Mouse (Mus musculus): ENCODE data around the gene Slit3. TPM values are rescaled to one million over a fixed set of nuclear protein-coding genes. Genes with fewer than 3 reads are reported as not detected.

Gene Slit3
- polyA plus RNA-seq, 1 experiment from 2014 or later: 54.1 TPM

DNA sequence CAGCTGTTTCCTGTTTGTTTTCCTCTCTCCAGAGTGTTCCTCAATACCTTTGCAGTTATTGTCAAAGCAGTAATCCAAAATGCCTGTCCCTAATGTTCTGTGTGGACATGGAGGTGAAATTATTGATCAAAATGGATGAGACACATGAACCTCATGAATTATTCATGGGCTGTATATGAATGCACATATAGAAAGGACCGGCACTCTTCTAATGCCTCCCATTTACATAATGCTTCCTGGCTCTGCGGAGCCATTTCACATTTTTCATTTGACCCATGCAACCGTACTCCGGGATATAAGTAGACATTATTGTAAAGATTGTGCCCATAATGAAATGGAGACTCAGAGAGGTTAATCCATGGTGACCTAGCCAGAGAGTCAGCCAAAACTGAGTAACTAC, 333.8 kb downstream of the Slit3 start:
- peak; percentile 18 for DNase-seq (ENCODE audit: low spot score)
- H3K27me3 ChIP-seq (ENCODE audit: insufficient read depth, poor library complexity, severe bottlenecking): peaks cover 70% of the 10 kb centered on the region
- no peaks in the 10 kb centered on the region for H3K36me3 ChIP-seq
- no peaks in the 10 kb centered on the region for H3K9me3 ChIP-seq
- 30% methylated on average over 4 of the region's 4 CpGs for WGBS
- peaks cover 66% of the 10 kb centered on the region for H3K4me1 ChIP-seq (replicated peaks)
- H3K27ac ChIP-seq: peak overlapping the region; percentile 76
- H3K4me3 ChIP-seq: no peak overlapping the region

DNA sequence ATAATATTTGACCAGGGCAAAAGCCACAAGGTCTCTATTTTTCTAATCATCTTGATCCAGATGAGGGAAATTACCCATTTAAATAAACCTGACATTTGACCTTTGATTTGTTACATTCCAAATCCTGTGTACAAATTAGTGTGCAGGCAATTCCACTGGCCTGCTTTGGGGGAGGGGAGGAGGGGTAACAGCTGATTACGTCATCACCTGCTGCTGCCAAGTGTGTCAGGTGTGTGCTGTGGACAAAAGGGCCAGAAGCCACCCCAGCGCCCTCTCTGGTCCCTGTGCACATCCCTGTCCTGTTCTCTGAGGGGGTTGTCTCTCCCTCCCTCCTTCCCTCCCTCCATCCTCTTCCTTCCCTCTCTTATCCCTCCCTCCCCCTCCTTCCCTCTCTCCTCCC, 337.0 kb downstream of the Slit3 start:
- 65% methylated on average over 2 of the region's 2 CpGs for WGBS
- no peak for DNase-seq (ENCODE audit: low spot score)

DNA sequence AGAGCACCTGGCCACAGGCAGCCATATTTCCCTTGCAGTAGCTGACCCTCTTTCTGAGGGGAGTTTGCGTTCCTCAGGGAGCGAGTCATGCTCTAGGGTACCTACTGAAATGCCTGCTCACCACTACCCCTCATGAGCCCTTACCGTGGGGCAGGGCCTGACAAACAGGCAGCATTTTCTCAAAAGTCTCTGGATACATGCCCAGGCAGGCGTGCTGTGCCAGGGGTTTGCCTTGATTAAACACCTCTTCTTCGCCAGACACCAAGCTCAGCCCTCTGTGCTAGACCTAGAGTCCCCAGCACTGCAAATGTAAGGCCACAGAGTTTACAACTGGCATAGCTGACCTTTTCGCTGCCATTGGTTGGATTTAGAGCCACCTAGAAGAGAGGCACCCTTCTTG, 345.7 kb downstream of the Slit3 start:
- DNase-seq (ENCODE audit: low spot score): no peak
- Histone ChIP-seq H3K27ac (no peak overlapping the region), H3K4me3 (no peak overlapping the region), H3K4me1 (replicated peaks) (peaks cover 28% of the 10 kb centered on the region), H3K27me3 (ENCODE audit: insufficient read depth, poor library complexity, severe bottlenecking) (peaks cover 23% of the 10 kb centered on the region; the same call in 1 of the 2 replicates), H3K36me3 (no peaks in the 10 kb centered on the region), H3K9me3 (no peaks in the 10 kb centered on the region)
- 96% methylated on average over 6 of the region's 6 CpGs for WGBS

More for the DNA sequence above, 337.0 kb downstream of the Slit3 start:
- H3K27me3 ChIP-seq (ENCODE audit: insufficient read depth, poor library complexity, severe bottlenecking): peaks cover 65% of the 10 kb centered on the region
- peaks cover 50% of the 10 kb centered on the region for H3K4me1 ChIP-seq (replicated peaks)
- no peaks in the 10 kb centered on the region for H3K9me3 ChIP-seq
- 0 out of 2 replicates have a peak overlapping the region, but pooled peaks have one; percentile 45 for H3K27ac ChIP-seq
- no peak overlapping the region for H3K4me3 ChIP-seq
- H3K36me3 ChIP-seq: no peaks in the 10 kb centered on the region

DNA sequence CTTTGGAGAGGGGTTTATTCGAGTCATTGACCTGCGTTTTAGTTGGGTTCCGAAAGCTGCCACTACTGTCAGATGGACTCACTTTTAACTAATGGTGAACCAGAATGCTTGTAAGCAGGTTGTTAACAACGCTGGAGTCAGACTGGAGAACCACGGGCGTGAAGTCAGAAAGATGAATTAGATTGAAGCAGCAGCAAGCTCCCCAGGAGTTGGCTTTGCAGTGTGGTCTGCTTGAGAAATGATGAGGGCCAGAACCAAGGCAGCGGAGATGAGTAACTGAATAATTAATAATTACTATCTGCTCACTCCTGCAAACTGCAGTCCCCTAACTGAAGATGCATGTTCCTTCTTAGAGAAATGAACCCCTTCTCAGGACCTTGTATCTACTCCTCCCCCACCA, 347.8 kb downstream of the Slit3 start:
- Histone ChIP-seq H3K9me3 (no peaks in the 10 kb centered on the region), H3K27ac (0 out of 2 replicates have a peak overlapping the region, but pooled peaks have one; percentile 36), H3K4me1 (replicated peaks) (peaks cover 40% of the 10 kb centered on the region), H3K36me3 (no peaks in the 10 kb centered on the region), H3K4me3 (no peak overlapping the region), H3K27me3 (ENCODE audit: insufficient read depth, poor library complexity, severe bottlenecking) (peaks cover 20% of the 10 kb centered on the region; the same call in 1 of the 2 replicates)
- no peak for DNase-seq (ENCODE audit: low spot score)
- 85% methylated on average over 7 of the region's 7 CpGs for WGBS

DNA sequence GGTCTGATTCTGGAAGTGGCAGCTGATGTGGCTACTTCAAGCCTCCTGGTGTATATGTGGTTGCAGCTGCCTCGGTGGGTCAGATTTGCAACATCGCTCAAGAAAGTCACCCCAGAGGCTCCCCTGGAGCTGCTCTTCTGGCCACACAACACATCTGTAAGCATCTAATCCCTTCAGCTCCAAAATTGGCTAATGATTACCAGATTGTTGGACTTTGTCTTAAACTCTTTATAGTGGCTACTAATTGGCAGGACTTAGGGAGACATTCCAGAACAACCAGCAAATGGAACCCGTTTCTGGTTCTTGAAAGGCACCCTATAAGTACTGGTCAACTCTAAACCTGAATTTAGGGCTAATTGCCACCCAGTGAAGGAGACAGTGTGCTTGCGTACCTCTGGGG, 348.9 kb downstream of the Slit3 start:
- no peaks in the 10 kb centered on the region for H3K36me3 ChIP-seq
- no peak for DNase-seq (ENCODE audit: low spot score)
- 81% methylated on average over 4 of the region's 4 CpGs for WGBS
- H3K4me3 ChIP-seq: no peak overlapping the region
- H3K9me3 ChIP-seq: no peaks in the 10 kb centered on the region
- H3K4me1 ChIP-seq (replicated peaks): peaks cover 41% of the 10 kb centered on the region
- H3K27me3 ChIP-seq (ENCODE audit: insufficient read depth, poor library complexity, severe bottlenecking): peaks cover 20% of the 10 kb centered on the region; the same call in 1 of the 2 replicates
- peak overlapping the region; percentile 17 for H3K27ac ChIP-seq

DNA sequence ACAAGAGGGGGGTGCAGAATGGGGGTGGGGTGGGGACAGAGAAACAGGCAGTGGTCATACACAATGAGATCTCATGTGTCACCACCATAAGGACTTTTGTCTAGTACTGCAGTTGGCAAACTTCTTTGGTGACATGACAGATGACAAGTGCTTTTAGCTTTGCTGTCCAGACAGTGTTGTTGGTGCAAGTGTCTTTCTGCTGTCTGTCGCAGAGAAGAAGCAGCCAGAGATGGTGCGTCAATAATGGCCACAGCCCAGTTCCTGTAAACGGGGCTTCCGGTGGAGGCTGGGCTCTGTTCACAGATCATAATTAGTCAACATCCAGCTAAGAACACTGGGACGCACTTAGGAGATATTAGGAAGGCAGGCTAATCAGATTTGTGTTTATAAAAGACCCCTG, 349.8 kb downstream of the Slit3 start:
- Histone ChIP-seq H3K27ac (0 out of 2 replicates have a peak overlapping the region, but pooled peaks have one; percentile 8), H3K4me1 (replicated peaks) (peaks cover 47% of the 10 kb centered on the region), H3K27me3 (ENCODE audit: insufficient read depth, poor library complexity, severe bottlenecking) (peaks cover 20% of the 10 kb centered on the region; the same call in 1 of the 2 replicates), H3K9me3 (no peaks in the 10 kb centered on the region), H3K36me3 (no peaks in the 10 kb centered on the region), H3K4me3 (no peak overlapping the region)
- WGBS: 77% methylated on average over 5 of the region's 5 CpGs
- DNase-seq (ENCODE audit: low spot score): no peak

DNA sequence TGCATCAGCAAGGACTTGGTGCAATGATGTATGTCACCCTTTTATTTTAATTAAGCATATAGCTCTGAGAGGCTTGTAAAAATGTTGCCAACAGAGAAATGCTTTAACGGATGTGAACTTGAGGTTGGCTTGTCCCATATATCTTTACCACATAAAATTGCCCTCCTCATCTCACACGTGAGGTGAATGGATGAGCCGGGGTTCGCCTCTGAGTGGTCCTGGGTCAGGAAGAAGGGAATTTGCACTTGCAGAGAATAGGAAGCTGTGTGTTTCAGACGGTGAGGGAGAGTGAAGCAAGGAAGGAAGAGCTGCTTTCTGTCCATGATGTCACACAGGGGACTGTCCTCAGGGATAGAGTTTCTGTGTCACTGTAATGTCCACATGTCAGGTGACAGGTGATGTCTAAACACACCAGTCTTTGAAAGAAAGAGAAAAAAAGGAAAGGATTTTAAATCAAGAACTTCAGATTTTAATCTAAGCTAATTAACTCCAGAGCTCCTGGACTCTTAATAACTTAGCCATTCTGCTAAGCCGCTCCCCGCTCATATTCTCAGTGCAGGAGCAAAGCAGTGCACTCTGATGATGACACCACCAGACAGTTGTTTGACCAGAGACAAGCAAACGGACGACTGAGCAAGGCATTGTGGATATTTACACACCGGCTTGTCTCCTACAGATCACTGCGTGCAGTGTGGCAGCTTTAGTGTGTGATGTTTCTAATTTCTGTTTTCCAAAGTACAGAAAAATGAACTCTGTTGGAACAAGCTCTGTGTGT, 352.0 kb downstream of the Slit3 start:
- Histone ChIP-seq H3K27me3 (ENCODE audit: insufficient read depth, poor library complexity, severe bottlenecking) (peaks cover 16% of the 10 kb centered on the region; the same call in 1 of the 2 replicates), H3K36me3 (no peaks in the 10 kb centered on the region), H3K4me1 (replicated peaks) (peaks cover 53% of the 10 kb centered on the region), H3K9me3 (no peaks in the 10 kb centered on the region), H3K27ac (0 out of 2 replicates have a peak overlapping the region, but pooled peaks have one; percentile 18), H3K4me3 (no peak overlapping the region)
- WGBS: 81% methylated on average over 11 of the region's 11 CpGs
- DNase-seq (ENCODE audit: low spot score): no peak

DNA sequence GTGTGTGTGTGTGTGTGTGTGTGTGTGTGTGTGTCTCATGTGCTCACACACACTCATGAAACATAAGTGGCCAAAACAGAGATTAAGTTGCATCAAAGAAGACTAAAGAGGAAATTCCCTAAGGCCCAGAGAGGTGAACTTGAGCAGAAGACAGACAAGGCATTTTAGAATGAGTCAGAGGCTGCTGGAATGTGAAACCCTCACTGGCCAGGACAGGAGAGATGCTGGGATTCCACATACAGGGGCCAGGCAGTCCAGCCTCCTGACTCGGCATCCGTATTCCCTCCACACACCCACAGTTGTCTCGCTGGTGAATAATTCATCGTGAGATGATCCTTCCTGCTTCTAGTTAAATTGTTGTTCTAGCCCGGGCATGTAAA, 352.6 kb downstream of the Slit3 start:
- 0 out of 2 replicates have a peak overlapping the region, but pooled peaks have one; percentile 18 for H3K27ac ChIP-seq
- peaks cover 16% of the 10 kb centered on the region; the same call in 1 of the 2 replicates for H3K27me3 ChIP-seq (ENCODE audit: insufficient read depth, poor library complexity, severe bottlenecking)

DNA sequence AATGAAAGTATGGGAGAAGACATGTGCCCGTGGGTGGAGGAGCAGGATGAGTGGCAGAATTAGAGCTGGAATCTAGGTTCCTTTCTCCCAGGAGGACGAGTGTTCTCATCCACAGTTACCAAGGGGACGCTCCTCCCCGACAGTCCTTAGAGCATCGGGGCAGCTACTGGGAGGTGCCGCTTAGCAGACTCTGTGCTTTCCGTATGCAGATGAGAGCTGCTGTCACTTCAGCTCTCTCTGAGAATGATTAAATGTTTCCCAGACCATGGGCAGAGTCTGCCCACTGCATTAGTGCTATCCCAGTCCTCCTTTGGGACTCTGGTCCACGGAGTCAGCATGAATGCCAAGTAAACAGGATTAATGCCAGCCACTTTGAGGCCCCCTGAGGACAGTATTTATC, 359.1 kb downstream of the Slit3 start:
- H3K4me3 ChIP-seq: no peak overlapping the region
- peak; percentile 38 for DNase-seq (ENCODE audit: low spot score)
- peaks cover 18% of the 10 kb centered on the region; the same call in 1 of the 2 replicates for H3K27me3 ChIP-seq (ENCODE audit: insufficient read depth, poor library complexity, severe bottlenecking)
- 0 out of 2 replicates have a peak, but pooled peaks cover 3% of the 10 kb centered on the region for H3K9me3 ChIP-seq
- H3K4me1 ChIP-seq (replicated peaks): peaks cover 37% of the 10 kb centered on the region
- H3K36me3 ChIP-seq: no peaks in the 10 kb centered on the region
- H3K27ac ChIP-seq: peak overlapping the region; percentile 51
- 26% methylated on average over 8 of the region's 8 CpGs for WGBS

More for the DNA sequence above, 352.6 kb downstream of the Slit3 start:
- no peak overlapping the region for H3K4me3 ChIP-seq
- no peak for DNase-seq (ENCODE audit: low spot score)
- H3K4me1 ChIP-seq (replicated peaks): peaks cover 53% of the 10 kb centered on the region
- WGBS: 75% methylated on average over 5 of the region's 5 CpGs
- no peaks in the 10 kb centered on the region for H3K36me3 ChIP-seq
- H3K9me3 ChIP-seq: 0 out of 2 replicates have a peak, but pooled peaks cover under 1% of the 10 kb centered on the region

DNA sequence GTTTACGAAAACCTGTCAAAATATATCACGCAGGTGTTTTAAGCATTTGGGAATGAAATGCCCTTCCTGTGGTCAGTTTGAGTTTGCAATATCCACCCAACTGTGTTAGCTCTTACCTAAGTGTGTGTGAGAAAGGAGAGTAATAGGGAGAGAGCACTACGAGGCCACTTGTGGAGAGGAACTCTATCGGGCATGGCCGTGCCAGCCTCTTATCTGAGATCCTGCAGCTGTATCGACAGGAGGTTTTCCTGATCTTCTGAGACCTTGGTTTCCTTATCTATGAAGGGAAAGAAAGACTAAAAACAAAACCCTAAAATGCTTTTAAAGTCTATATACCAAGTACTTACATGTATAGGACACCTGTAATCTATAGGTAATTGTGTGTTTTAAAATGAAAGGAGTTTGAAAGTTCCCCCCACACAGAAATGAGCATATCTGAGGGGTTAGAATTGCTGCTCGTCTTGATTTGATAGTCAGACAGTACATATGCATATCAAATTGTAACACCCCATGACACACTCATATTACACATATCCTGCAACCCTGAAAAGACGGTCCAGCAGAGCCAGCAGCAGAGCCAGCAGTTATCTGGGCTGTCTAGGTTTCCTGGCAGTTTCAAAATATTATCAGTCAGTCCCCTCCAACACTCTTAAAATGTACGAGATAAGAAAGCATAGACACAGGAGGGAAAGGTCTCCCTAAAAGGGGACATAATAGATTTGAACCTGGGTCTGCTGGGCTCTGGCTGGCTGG, 360.8 kb downstream of the Slit3 start:
- Histone ChIP-seq H3K27me3 (ENCODE audit: insufficient read depth, poor library complexity, severe bottlenecking) (peaks cover 18% of the 10 kb centered on the region; the same call in 1 of the 2 replicates), H3K36me3 (no peaks in the 10 kb centered on the region), H3K4me3 (no peak overlapping the region), H3K9me3 (0 out of 2 replicates have a peak, but pooled peaks cover 3% of the 10 kb centered on the region), H3K27ac (no peak overlapping the region), H3K4me1 (replicated peaks) (peaks cover 40% of the 10 kb centered on the region)
- 91% methylated on average over 9 of the region's 9 CpGs for WGBS
- DNase-seq (ENCODE audit: low spot score): no peak

DNA sequence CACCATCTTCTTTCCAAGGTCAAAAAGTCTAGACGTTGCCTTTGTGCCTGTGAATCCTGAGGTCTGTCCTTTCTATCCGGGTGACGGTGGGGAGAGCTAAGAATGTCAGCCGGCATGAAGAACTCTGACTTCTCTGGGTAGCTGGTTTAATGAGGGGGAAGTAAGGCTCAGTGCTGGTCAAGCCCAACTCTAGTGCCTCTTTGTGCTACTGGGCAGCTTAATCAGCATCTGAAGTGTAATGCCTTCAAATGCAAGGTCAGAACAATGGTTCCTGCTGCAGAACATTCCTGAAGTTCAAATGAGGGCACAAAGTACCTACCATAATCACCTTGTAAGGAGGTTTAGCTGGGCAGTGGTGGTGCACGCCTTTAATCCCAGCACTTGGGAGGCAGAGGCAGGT, 366.9 kb downstream of the Slit3 start:
- 76% methylated on average over 5 of the region's 5 CpGs for WGBS
- Histone ChIP-seq H3K27ac (no peak overlapping the region), H3K36me3 (no peaks in the 10 kb centered on the region), H3K4me3 (no peak overlapping the region), H3K9me3 (no peaks in the 10 kb centered on the region), H3K27me3 (ENCODE audit: insufficient read depth, poor library complexity, severe bottlenecking) (peaks cover 7% of the 10 kb centered on the region), H3K4me1 (replicated peaks) (peaks cover 35% of the 10 kb centered on the region)
- DNase-seq (ENCODE audit: low spot score): no peak

DNA sequence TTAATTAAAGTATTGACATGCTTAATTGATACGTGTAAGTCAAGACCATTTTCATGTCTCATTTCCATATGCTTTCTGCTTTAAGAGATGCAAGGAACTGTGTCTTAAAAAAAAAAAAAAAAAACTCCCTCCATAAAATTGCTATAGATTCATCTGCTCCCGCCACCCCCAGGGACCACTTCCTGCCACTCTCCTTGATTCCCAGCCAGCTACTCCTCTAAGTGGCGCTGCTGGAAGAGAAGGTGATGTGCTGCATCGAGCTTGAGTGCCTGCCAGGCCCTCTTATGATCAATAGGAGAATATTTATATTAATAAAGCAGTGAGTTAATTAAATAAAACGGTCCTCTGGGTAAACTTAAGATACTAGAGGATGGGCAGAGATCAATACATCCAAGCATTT, 370.7 kb downstream of the Slit3 start:
- no peak overlapping the region for H3K4me3 ChIP-seq
- 80% methylated on average over 5 of the region's 5 CpGs for WGBS
- no peak overlapping the region for H3K27ac ChIP-seq
- no peak for DNase-seq (ENCODE audit: low spot score)
- H3K9me3 ChIP-seq: no peaks in the 10 kb centered on the region
- no peaks in the 10 kb centered on the region for H3K36me3 ChIP-seq
- peaks cover 28% of the 10 kb centered on the region for H3K4me1 ChIP-seq (replicated peaks)
- H3K27me3 ChIP-seq (ENCODE audit: insufficient read depth, poor library complexity, severe bottlenecking): peaks cover 28% of the 10 kb centered on the region

DNA sequence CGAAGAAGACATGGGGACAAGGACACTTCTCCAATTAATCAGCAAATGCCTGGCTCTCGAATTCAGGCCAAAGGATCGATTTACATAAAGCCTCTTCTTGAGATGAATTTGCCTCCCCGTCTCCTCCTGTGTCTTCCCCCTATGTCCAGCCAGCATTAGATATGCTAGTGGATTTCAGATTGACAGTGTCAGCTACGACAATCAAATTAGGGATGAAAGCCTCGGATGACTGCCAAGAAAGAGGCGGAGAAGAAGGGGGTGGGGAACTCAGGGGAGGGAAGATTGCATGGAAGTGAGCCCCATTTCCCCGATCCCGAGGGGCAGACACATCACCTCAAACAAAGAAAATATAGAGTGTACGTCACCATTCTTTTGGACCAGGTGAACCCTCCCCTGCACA, 375.9 kb downstream of the Slit3 start:
- 56% methylated on average over 10 of the region's 10 CpGs for WGBS
- no peak for DNase-seq (ENCODE audit: low spot score)
- H3K4me3 ChIP-seq: no peak overlapping the region
- peaks cover 57% of the 10 kb centered on the region for H3K4me1 ChIP-seq (replicated peaks)
- H3K9me3 ChIP-seq: no peaks in the 10 kb centered on the region
- peaks cover 57% of the 10 kb centered on the region for H3K27me3 ChIP-seq (ENCODE audit: insufficient read depth, poor library complexity, severe bottlenecking)
- peak overlapping the region; percentile 47 for H3K27ac ChIP-seq
- no peaks in the 10 kb centered on the region for H3K36me3 ChIP-seq

Measured in hindbrain, embryonic 10.5 days (tissue).